Mouse (Mus musculus): ENCODE data around the gene Ift81.

DNA sequence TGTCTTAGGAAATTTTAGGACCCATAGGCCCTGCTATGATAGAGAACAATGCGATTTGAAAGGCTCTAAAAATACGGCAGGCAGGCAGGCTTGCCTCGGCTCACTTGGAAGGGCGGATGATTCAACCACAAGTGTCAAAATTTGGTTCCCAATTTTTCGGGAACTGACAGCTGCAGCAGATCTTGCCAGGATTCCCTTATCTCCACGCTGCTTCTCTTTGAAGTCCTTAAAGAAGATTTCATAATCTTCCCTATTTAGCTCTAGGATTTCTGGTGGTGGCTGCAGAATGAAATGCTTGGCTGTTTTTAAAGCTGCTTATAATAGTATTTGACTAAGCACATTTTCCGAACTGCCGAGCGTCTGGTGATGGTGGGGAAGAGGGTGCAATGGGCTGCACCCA is 28.8 kb downstream of the Ift81 start:
- TF ChIP-seq POLR2A (IDR thresholded peaks at IDR 0.05; ENCODE audit: low read depth, low read length) = no peak
- no peak for TF ChIP-seq CTCF (IDR thresholded peaks at IDR 0.05; ENCODE audit: borderline replicate concordance, insufficient read depth, low read length)

Measured in embryonic fibroblast, embryonic 13.5 days (primary cell).